Mouse (Mus musculus) kidney, postnatal 4 days (tissue): ENCODE results near the gene Krt25.

Experiments used
- DNase-seq, 2 experiments: peaks; one replicate each; pipeline ENCODE4 v3.0.0; 2021; ENCODE audit warnings: mixed read lengths in 2 of 2

Gene Krt25

DNA sequence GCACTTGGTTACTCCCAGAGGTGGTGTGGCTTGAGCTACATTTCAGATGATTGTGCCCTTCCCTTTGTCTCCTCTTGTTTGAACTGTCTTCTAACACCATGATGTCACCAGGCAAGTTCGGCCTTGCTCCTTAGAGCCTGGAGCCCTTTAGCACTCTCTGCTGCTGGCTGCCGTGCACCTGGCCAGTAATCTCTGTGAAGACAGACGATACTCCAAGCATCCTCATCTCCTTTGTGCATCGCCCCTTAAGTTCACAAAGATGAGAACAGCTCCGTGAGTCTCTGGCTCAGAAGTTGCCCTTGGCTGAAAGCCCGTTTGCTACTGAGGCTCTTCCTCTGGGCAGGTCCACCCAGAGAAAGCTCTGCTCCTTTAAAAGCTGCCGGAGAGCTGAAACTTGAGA lies 46.0 kb downstream of the Krt25 start:
- DNase-seq: no peak

DNA sequence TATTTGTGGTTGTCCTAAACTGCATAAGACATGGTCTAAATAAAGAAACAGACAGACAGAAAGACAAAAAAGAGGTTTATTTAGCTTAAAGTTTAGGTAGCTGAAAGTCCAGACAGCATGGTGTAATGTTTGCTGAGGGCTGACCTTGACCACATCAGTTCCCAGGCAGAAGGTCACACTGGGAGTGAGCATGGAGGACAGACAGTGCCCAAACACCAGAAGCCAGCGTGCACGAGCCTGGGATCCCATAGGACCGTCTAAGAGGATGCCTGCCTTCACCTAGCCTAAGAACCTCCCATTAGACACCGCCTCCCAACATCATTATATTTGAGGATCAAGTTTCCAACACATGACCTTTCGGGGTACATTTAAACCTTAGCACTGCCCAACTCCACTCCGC lies 47.1 kb downstream of the Krt25 start:
- DNase-seq: no peak

DNA sequence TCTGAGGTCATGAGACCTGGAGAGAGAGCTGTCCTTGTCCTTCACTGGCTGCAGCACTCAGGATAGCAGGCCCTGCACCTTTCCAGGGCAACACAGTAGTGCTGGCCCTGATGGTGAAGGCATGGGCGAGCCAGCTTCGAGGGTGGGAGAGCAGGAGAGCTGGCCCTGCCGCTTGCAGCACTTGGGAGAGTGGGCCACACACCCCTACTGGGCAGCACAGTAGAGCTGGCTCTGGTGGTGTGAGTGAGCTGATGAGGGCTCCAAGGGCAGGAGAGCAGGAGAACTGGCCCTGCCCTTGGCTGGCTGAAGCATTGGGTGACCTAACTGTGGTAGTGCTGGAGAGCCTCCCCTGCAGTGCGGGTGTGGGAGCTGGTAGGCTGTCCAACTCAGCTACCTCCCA lies 50.0 kb downstream of the Krt25 start:
- no peak for DNase-seq

DNA sequence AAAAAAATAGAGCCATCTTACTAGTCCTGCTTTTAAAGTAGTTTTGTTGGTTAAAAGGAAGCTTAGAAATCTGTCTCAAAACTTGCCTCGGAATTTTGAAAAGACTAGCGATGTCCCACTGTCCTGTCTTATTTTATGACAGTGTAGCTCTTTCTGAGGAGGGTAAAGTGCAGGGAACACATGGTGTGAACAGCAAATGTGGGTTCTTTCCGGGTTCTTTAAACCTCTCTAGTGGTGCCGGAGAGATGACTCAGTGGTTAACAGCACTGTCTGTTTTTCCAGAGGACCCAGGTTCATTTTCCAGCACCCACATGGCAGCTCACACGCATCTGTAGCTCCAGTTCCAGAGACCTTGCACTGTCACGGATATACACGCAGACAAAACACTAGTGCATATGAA lies 53.6 kb downstream of the Krt25 start:
- no peak for DNase-seq

- peak; percentile 12 to 35 for DNase-seq
Observed at GRCm38 (mm10) chr11:99265796-99266195, 57.0 kb downstream of the Krt25 start.
